Mouse (Mus musculus) intestine, postnatal 0 days (tissue): Measurements from ENCODE around the gene Gm8332. TPM values are rescaled to one million over a fixed set of nuclear protein-coding genes. Genes with fewer than 3 reads are reported as not detected.
"Not testable (repeated sequence)": the region's sequence is repeated elsewhere in the genome, so short reads cannot be mapped to it uniquely, and the experiment has no call there.

Experiments
- ATAC-seq: fragments of 200-750 bp; cut with Nextera tagmentation; 2 replicates; pipeline ENCODE4 v1.8.0; 2017; ENCODE audit warnings: mild to moderate bottlenecking, moderate TSS enrichment, moderate library complexity
- H3K27ac ChIP-seq: fragments of 300-500 bp; sonication (generic); 2 replicates; pipeline ENCODE4 v1.5.1; 2014; ENCODE audit warnings: mild to moderate bottlenecking, low read depth, low read length, moderate library complexity
- H3K27me3 ChIP-seq: fragments of 300-500 bp; sonication (generic); replicated peaks from 2 replicates; pipeline ENCODE4 v1.6.1; 2014; ENCODE audit warnings: low read length, mixed read lengths; ENCODE audit not compliant: control insufficient read depth, insufficient read depth
- H3K36me3 ChIP-seq: fragments of 300-500 bp; sonication (generic); 2 replicates; pipeline ENCODE4 v1.6.1; 2014; ENCODE audit warnings: mild to moderate bottlenecking, moderate library complexity; ENCODE audit not compliant: control insufficient read depth, insufficient read depth
- H3K4me1 ChIP-seq: fragments of 300-500 bp; sonication (generic); replicated peaks from 2 replicates; pipeline ENCODE4 v1.6.1; 2014; ENCODE audit warnings: antibody characterized with exemption, low read length, mixed read lengths; ENCODE audit not compliant: control insufficient read depth, insufficient read depth
- H3K4me2 ChIP-seq: fragments of 300-500 bp; sonication (generic); replicated peaks from 2 replicates; pipeline ENCODE4 v1.6.1; 2014; ENCODE audit warnings: low read depth, mild to moderate bottlenecking, moderate library complexity
- H3K4me3 ChIP-seq: fragments of 300-500 bp; sonication (generic); 2 replicates; pipeline ENCODE4 v1.5.1; 2014; ENCODE audit warnings: low read depth, low read length
- H3K9ac ChIP-seq: fragments of 300-500 bp; sonication (generic); 2 replicates; pipeline ENCODE4 v1.6.1; 2014; ENCODE audit warnings: mild to moderate bottlenecking, low read depth, low read length
- H3K9me3 ChIP-seq: fragments of 300-500 bp; sonication (generic); 2 replicates; pipeline ENCODE4 v1.6.1; 2016; ENCODE audit warnings: mixed run types; ENCODE audit not compliant: control insufficient read depth
- CTCF ChIP-seq: sonication (generic); IDR thresholded peaks from 2 replicates; pipeline ENCODE4 v1.5.1; 2016; ENCODE audit warnings: low read depth, mild to moderate bottlenecking, control low read depth, antibody characterized with exemption, moderate library complexity
- WGBS: fragments of 180-500 bp; shearing (Covaris S2); extraction: QIAGEN DNeasy Blood & Tissue Kit; methylation state at CpG from one replicate; pipeline ENCODE4 v1.1.7; 2014; 5-methylcytosine and 5-hydroxymethylcytosine counted together
- polyA plus RNA-seq: library from polyadenylated mRNA; unstranded; fragments of >200 nt; fragmentation: Nextera tagmentation; extraction: Ambion mirVana; gene quantifications from 2 replicates; pipeline ENCODE4 v1.2.1, GENCODE M21; 2015

Gene Gm8332
- polyA plus RNA-seq, 1 experiment from 2014 or later: not detected

DNA sequence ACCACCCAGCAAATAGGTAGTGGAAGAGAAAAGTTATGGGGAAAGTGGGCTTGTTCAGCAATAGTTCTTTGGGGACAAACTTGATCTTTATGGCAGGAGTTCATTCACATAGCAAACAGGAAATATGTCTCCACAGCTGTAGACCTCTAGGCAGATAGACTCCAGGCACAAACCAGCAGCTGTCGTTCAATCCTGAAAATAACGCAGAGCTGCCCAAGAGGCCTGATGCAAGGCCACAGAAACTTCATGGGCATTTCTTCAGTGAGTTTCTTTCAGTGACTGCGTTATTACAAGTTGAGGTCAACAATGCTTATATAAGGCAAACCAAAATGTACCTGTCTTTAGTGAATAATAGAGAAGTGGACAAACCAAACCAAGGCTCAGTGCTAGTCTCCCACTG, 30.5 kb downstream of the Gm8332 start:
- TF ChIP-seq CTCF: no peak
- Histone ChIP-seq H3K4me3 (no peak overlapping the region), H3K4me2 (no peak overlapping the region), H3K36me3 (no peaks in the 10 kb centered on the region), H3K27me3 (no peaks in the 10 kb centered on the region), H3K4me1 (no peaks in the 10 kb centered on the region), H3K27ac (no peak overlapping the region), H3K9me3 (no peaks in the 10 kb centered on the region), H3K9ac (no peak overlapping the region)
- no peak for ATAC-seq
- WGBS: 83% methylated on average over 3 of the region's 3 CpGs

DNA sequence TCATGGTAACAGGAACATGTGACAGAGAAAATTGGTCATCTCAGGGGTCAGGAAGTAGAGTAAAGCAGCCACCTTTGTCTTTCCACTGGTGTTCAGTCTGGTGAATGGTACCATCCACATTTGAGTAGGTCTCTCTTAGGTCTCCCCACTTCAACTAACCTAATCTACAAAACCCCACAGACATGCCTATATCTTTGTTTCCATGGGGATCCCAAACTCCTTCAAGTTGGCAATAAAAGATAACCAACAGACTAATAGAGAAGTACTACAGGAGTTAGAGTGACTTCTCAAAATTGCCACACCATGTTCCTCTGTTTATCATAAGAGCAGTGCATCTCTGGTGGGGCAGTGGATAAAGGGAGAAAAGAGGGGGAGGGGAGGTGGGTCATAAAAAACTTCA, 31.8 kb downstream of the Gm8332 start:
- not testable (repeated sequence) for H3K9me3 ChIP-seq, H3K4me2 ChIP-seq, H3K4me1 ChIP-seq, ATAC-seq, H3K27me3 ChIP-seq, H3K9ac ChIP-seq, H3K27ac ChIP-seq, H3K4me3 ChIP-seq, H3K36me3 ChIP-seq

DNA sequence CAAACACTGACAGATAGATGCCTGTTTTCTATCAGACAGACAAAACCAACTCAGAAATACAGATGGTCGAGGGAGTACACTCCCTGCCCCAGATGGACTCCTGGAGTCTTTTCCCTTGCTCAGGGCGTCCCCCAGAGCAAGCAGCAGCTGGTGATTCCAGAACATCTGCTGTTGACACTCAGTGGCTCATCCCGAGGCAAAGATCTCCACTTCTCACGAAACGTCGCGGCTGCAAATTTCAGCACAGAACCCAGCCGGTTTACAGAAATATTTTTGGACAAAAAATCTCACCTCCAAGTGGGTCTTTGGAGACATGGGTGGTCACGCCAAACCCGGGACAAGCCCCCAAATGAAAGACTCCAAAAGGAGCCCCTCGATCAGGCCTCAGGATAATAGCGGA, 35.3 kb downstream of the Gm8332 start:
- H3K9ac ChIP-seq: no peak overlapping the region
- 81% methylated on average over 12 of the region's 12 CpGs for WGBS
- no peak overlapping the region for H3K4me3 ChIP-seq
- H3K4me1 ChIP-seq: no peaks in the 10 kb centered on the region
- no peak for TF ChIP-seq CTCF
- no peaks in the 10 kb centered on the region for H3K36me3 ChIP-seq
- no peaks in the 10 kb centered on the region for H3K27me3 ChIP-seq
- H3K4me2 ChIP-seq: no peak overlapping the region
- no peak overlapping the region for H3K27ac ChIP-seq
- H3K9me3 ChIP-seq: no peaks in the 10 kb centered on the region
- ATAC-seq: no peak

DNA sequence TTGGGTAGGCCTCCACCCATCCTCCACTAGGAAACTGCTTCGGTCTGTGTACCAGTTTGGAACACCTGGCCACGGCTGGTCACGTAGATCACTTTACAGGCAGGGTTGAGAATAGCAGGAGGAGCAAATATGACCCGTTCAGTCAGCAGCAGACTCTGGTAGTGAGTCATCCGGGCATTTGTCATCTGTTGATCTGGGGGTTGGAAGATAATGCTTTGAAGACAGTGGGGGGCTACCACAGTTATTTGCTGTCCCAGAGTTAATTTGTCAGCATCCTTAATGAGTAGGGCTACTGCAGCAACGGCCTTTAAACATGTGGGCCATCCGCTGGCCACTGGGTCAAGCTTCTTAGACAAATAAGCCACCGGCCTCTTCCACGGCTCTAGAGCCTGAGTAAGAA, 38.4 kb downstream of the Gm8332 start:
- not testable (repeated sequence) for H3K9me3 ChIP-seq, H3K36me3 ChIP-seq, ATAC-seq, H3K27ac ChIP-seq, H3K4me3 ChIP-seq, H3K4me2 ChIP-seq, H3K4me1 ChIP-seq, H3K9ac ChIP-seq, H3K27me3 ChIP-seq
- WGBS: 85% methylated on average over 9 of the region's 9 CpGs

DNA sequence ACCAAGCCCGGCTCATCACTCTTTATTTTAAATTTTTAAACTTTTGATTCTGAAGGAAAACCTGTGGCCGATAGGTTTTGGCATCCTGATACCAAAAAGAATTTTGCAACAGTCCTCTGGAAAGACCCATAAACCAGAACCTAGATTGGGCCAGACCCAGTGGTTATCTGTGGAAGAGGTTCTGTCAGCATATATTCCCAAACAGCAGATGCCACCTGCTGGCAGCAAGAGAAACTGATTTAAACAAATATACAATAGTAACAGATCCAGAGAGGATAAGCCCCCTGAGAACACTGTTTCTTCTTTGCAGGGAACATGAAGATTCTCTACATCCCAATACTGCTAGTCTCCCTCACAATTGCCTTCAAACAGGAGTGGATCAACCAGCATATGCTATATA, 47.0 kb downstream of the Gm8332 start:
- Histone ChIP-seq H3K9me3 (no peaks in the 10 kb centered on the region), H3K36me3 (no peaks in the 10 kb centered on the region)
- TF ChIP-seq CTCF: no peak

More for the DNA sequence above, 47.0 kb downstream of the Gm8332 start:
- WGBS: 89% methylated on average over 2 of the region's 2 CpGs
- ATAC-seq: no peak
- H3K9ac ChIP-seq: no peak overlapping the region
- no peaks in the 10 kb centered on the region for H3K27me3 ChIP-seq
- no peak overlapping the region for H3K4me2 ChIP-seq
- no peak overlapping the region for H3K4me3 ChIP-seq
- no peak overlapping the region for H3K27ac ChIP-seq
- H3K4me1 ChIP-seq: no peaks in the 10 kb centered on the region

Other genes starting within 250 kb of the Gm8332 start
- gene Gm2075, start 238.3 kb downstream of the Gm8332 start, polyA plus RNA-seq: not detected in 2 replicates
- not detected in 2 replicates for gene Gm6803, start 231.3 kb downstream of the Gm8332 start, polyA plus RNA-seq
- not detected in 2 replicates for gene Gm2056, start 223.1 kb downstream of the Gm8332 start, polyA plus RNA-seq
- gene Gm16368, start 166.4 kb downstream of the Gm8332 start, polyA plus RNA-seq: not detected in 2 replicates
- not detected in 2 replicates for gene Gm10436, start 68.0 kb downstream of the Gm8332 start, polyA plus RNA-seq
- not detected in 2 replicates for gene Gm5662, start 24.4 kb upstream of the Gm8332 start, polyA plus RNA-seq
- gene Gm5039, start 73.9 kb upstream of the Gm8332 start, polyA plus RNA-seq: not detected in 2 replicates
- gene Adck1, start 110.5 kb upstream of the Gm8332 start, polyA plus RNA-seq: 10.9 and 11.4 TPM in 2 replicates